In the genomic region with DNA sequence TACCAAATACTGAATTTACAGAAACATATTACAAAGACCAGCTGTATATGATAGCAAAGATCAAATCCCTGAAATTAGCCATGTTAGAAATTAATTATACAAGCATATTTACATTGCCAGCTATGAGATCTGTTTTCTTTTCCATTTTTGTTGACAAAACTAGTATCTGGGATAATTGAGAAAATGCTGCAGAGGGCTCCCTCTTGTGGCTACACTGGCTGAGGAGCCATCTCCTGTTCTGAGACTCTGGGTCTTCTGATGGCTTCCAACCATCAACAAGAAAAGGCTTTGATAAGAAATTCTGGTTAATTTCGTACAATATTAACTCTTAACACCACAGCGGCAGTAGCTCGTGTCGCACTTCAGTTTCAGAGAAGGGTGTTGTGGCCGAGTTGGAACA, we compare ENCODE assay signal across 9 mouse cellular contexts.
A peak's percentile ranks its signal among the peaks of the same experiment; 100 is the strongest.
DNase-seq lines count a peak whose midpoint lies in the region; ATAC-seq and TF ChIP-seq lines count a peak whose summit lies in the region.
"Had no signal": no experiment of that assay in that cellular context is flagged by ENCODE, and none has a peak within 500 bp of the region (broad histone marks: within the 10 kb centered on the region; RNA-seq: fewer than 3 reads in every experiment).

No protein-coding gene starts in this region.

- TF ChIP-seq CTCF in lung, embryonic 14.5 days (IDR thresholded peaks at IDR 0.05; ENCODE audit: low read depth) = peak; percentile 54
- TF ChIP-seq CTCF in forebrain, postnatal 0 days (IDR thresholded peaks at IDR 0.05; ENCODE audit: low read depth) = peak; percentile 54

- no peak overlapping the region for H3K4me2 ChIP-seq in lung, embryonic 14.5 days
- H3K4me2 ChIP-seq in forebrain, postnatal 0 days (ENCODE audit: low read depth) = no peak overlapping the region
- H3K4me2 ChIP-seq: lung, embryonic 15.5 days had no signal

- no peaks in the 10 kb centered on the region for H3K9me3 ChIP-seq in lung, embryonic 14.5 days (ENCODE audit: low read depth, low read length)
- no peaks in the 10 kb centered on the region for H3K9me3 ChIP-seq in forebrain, postnatal 0 days (ENCODE audit: low read length)
- H3K9me3 ChIP-seq: lung, embryonic 15.5 days had no signal

- no peak overlapping the region for H3K27ac ChIP-seq in lung, embryonic 14.5 days (ENCODE audit: low read depth)
- no peak overlapping the region for H3K27ac ChIP-seq in forebrain, postnatal 0 days (ENCODE audit: low read depth, low read length)
- H3K27ac ChIP-seq: lung, embryonic 15.5 days had no signal

- H3K4me1 ChIP-seq in lung, embryonic 14.5 days (ENCODE audit: insufficient read depth) = no peaks in the 10 kb centered on the region
- H3K4me1 ChIP-seq in forebrain, postnatal 0 days (ENCODE audit: insufficient read depth) = no peaks in the 10 kb centered on the region
- H3K4me1 ChIP-seq: lung, embryonic 15.5 days had no signal

- H3K36me3 ChIP-seq in lung, embryonic 14.5 days (ENCODE audit: insufficient read depth) = no peaks in the 10 kb centered on the region
- no peaks in the 10 kb centered on the region for H3K36me3 ChIP-seq in forebrain, postnatal 0 days (ENCODE audit: insufficient read depth)
- H3K36me3 ChIP-seq: lung, embryonic 15.5 days had no signal

- no peak overlapping the region for H3K9ac ChIP-seq in lung, embryonic 14.5 days
- no peak overlapping the region for H3K9ac ChIP-seq in forebrain, postnatal 0 days
- H3K9ac ChIP-seq: lung, embryonic 15.5 days had no signal

- no peak for ATAC-seq in lung, embryonic 14.5 days (ENCODE audit: insufficient read depth)
- no peak for ATAC-seq in forebrain, postnatal 0 days
- no peak for ATAC-seq in megakaryocyte progenitor cell, adult 5-6 weeks (replicated peaks; ENCODE audit: poor library complexity)
- ATAC-seq in inflammation-experienced regulatory T-cells, adult 6 months = no peak

- H3K27me3 ChIP-seq in lung, embryonic 14.5 days (ENCODE audit: insufficient read depth, low read length) = no peaks in the 10 kb centered on the region
- no peaks in the 10 kb centered on the region for H3K27me3 ChIP-seq in forebrain, postnatal 0 days (ENCODE audit: insufficient read depth, low read length)
- H3K27me3 ChIP-seq: lung, embryonic 15.5 days had no signal

- peak; percentile 4 for DNase-seq in adrenal gland, postnatal 14 days
- no peak for DNase-seq in adrenal gland, postnatal 25 days
- peak; percentile 67 for DNase-seq in lung, embryonic 14.5 days
- DNase-seq in lung, postnatal 4 days = no peak
- DNase-seq in forebrain, postnatal 0 days = peak; percentile 40
- DNase-seq in retina, embryonic 14.5 days (ENCODE audit: low spot score) = peak; percentile 49

- no peak overlapping the region for H3K4me3 ChIP-seq in lung, embryonic 14.5 days (ENCODE audit: low read depth, low read length)
- H3K4me3 ChIP-seq in forebrain, postnatal 0 days (ENCODE audit: low read depth, low read length) = no peak overlapping the region
- H3K4me3 ChIP-seq: lung, embryonic 15.5 days had no signal

- 50% methylated on average over 5 of the region's 5 CpGs for WGBS in lung, embryonic 14.5 days
- 69% methylated on average over 5 of the region's 5 CpGs for WGBS in forebrain, postnatal 0 days

Comparison
In these comparisons a context has a peak if more than half of its experiments do, and no peak if none do; other contexts are left out.
1. DNase-seq: peak in adrenal gland, postnatal 14 days (single experiment), lung, embryonic 14.5 days (single experiment), forebrain, postnatal 0 days (single experiment) and retina, embryonic 14.5 days (single experiment); none in adrenal gland, postnatal 25 days (single experiment) and lung, postnatal 4 days (0 of 2).